Mouse (Mus musculus): ENCODE results near the gene Itpr1.

- TF ChIP-seq CTCF (IDR thresholded peaks at IDR 0.05; ENCODE audit: extremely low read depth, insufficient read length, insufficient replicate concordance, low read depth, low read length) (no peak), POLR2A (IDR thresholded peaks at IDR 0.05; ENCODE audit: low read depth, low read length) (no peak)
Measured at GRCm38 (mm10) chr6:108562971-108563370, 350.1 kb downstream of the Itpr1 start.
